Mouse (Mus musculus) small intestine, adult 2 months (tissue): ENCODE results near the gene Slc29a1. TPM values are rescaled to one million over a fixed set of nuclear protein-coding genes. Genes with fewer than 3 reads are reported as not detected.

Experiments used
- H3K27ac ChIP-seq: fragments of 200-500 bp; 2 replicates; pipeline ENCODE4 v1.5.1; 2012; ENCODE audit warnings: low read depth, low read length, control low read depth, inconsistent platforms; ENCODE audit not compliant: insufficient read depth
- H3K27me3 ChIP-seq: fragments of 200-500 bp; 2 replicates; pipeline ENCODE4 v1.6.1; 2012; ENCODE audit warnings: mild to moderate bottlenecking, moderate library complexity, low read length, inconsistent platforms; ENCODE audit not compliant: control insufficient read depth, insufficient read depth
- H3K36me3 ChIP-seq: fragments of 200-500 bp; 2 replicates; pipeline ENCODE4 v1.6.1; 2012; ENCODE audit warnings: mild to moderate bottlenecking, low read length, control low read depth, inconsistent platforms; ENCODE audit not compliant: control insufficient read depth, insufficient read depth
- H3K4me1 ChIP-seq: fragments of 200-500 bp; 2 replicates; pipeline ENCODE4 v1.6.1; 2012; ENCODE audit warnings: low read length, inconsistent platforms, mixed read lengths; ENCODE audit not compliant: control insufficient read depth, insufficient read depth, insufficient read length
- H3K4me3 ChIP-seq: fragments of 200-500 bp; 2 replicates; pipeline ENCODE4 v1.5.1; 2012; ENCODE audit warnings: low read depth, mild to moderate bottlenecking, control low read depth, inconsistent platforms, low read length, moderate library complexity
- CTCF ChIP-seq: fragments of 200-500 bp; IDR thresholded peaks from 2 replicates; pipeline ENCODE4 v1.5.1; 2012; ENCODE audit warnings: low read depth, mild to moderate bottlenecking, control low read depth, inconsistent platforms, low read length, moderate library complexity, mixed read lengths; ENCODE audit not compliant: insufficient replicate concordance, insufficient read length; ENCODE audit errors: extremely low read depth
- POLR2A ChIP-seq: fragments of 200-500 bp; IDR thresholded peaks from 2 replicates; pipeline ENCODE4 v1.6.1; 2012; ENCODE audit warnings: low read depth, mild to moderate bottlenecking, control low read depth, inconsistent platforms, low read length, moderate library complexity
- WGBS: fragments of 180-500 bp; shearing (Covaris S2); methylation state at CpG from one replicate; pipeline ENCODE4 v1.1.7; 2018; 5-methylcytosine and 5-hydroxymethylcytosine counted together
- polyA plus RNA-seq: library from polyadenylated mRNA; depleted of rRNA; stranded (reverse); fragments of >200 nt; gene quantifications from 2 replicates; pipeline ENCODE4 v1.2.3, GENCODE M21; 2012

Gene Slc29a1
- polyA plus RNA-seq, 1 experiment, result 35.2 TPM

- Histone ChIP-seq H3K27me3 (no peaks in the 10 kb centered on the region), H3K4me1 (peaks cover 26% of the 10 kb centered on the region), H3K27ac (no peak overlapping the region), H3K4me3 (no peak overlapping the region), H3K36me3 (0 out of 2 replicates have a peak, but pooled peaks cover 3% of the 10 kb centered on the region)
- WGBS, result 66% methylated on average over 8 of the region's 8 CpGs
- no peak for TF ChIP-seq CTCF
These were observed 5.2 kb downstream of the Slc29a1 start for GRCm38 (mm10) chr17:45594195-45594594.

GRCm38 (mm10) chr17:45593479-45593878 lies 5.9 kb downstream of the Slc29a1 start:
- H3K4me1 ChIP-seq, result peaks cover 23% of the 10 kb centered on the region
- H3K27me3 ChIP-seq, result no peaks in the 10 kb centered on the region
- 48% methylated on average over 8 of the region's 8 CpGs for WGBS
- no peak for TF ChIP-seq POLR2A
- no peak for TF ChIP-seq CTCF
- H3K27ac ChIP-seq, result no peak overlapping the region
- no peak overlapping the region for H3K4me3 ChIP-seq
- 0 out of 2 replicates have a peak, but pooled peaks cover 3% of the 10 kb centered on the region for H3K36me3 ChIP-seq

DNA sequence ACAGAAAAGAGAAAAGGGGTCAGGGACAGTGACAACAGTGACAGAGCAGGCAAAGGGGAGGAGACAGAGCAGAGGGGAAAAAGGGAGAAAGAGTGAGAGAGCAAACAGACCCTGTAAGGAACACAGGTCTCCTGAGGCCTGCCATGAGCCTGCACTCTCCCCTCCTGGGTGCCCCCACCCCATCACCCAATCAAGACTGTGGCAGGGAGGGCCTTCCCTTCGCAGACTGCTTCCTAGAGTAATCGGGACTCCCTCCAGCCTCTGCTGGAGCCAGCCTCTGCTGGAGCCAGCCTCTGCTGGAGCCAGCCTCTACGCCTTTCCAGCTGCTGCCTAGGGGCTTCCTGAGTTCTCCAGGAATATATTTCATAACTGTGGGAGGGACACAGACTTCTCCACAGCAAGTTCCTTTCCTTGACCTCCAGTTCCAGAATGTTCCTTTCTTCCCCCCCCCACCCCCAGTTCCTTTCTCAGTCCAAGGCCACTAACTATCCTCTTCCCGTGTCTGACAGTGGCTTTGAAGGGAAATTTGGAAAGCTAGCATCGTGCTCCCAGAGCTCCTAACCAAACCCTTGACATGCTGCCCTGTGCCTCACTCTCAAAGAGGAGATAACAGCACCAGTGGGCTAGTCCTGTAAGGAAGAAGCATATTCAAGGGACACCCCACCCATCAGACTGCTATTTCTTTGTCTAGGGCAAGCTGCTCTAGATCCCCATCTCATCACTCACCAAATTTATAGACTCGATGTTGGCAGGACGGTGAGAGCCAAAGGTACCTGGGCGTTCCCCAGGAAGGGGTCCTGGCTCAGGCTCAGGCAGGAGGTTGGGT lies 6.6 kb downstream of the Slc29a1 start:
- Histone ChIP-seq H3K27ac (no peak overlapping the region; the same call in 1 of the 2 replicates), H3K4me1 (peaks cover 22% of the 10 kb centered on the region), H3K36me3 (0 out of 2 replicates have a peak, but pooled peaks cover 3% of the 10 kb centered on the region), H3K27me3 (no peaks in the 10 kb centered on the region), H3K4me3 (peak overlapping the region; percentile 12; the same call in 1 of the 2 replicates)
- TF ChIP-seq POLR2A, result no peak
- no peak for TF ChIP-seq CTCF
- 62% methylated on average over 8 of the region's 8 CpGs for WGBS

DNA sequence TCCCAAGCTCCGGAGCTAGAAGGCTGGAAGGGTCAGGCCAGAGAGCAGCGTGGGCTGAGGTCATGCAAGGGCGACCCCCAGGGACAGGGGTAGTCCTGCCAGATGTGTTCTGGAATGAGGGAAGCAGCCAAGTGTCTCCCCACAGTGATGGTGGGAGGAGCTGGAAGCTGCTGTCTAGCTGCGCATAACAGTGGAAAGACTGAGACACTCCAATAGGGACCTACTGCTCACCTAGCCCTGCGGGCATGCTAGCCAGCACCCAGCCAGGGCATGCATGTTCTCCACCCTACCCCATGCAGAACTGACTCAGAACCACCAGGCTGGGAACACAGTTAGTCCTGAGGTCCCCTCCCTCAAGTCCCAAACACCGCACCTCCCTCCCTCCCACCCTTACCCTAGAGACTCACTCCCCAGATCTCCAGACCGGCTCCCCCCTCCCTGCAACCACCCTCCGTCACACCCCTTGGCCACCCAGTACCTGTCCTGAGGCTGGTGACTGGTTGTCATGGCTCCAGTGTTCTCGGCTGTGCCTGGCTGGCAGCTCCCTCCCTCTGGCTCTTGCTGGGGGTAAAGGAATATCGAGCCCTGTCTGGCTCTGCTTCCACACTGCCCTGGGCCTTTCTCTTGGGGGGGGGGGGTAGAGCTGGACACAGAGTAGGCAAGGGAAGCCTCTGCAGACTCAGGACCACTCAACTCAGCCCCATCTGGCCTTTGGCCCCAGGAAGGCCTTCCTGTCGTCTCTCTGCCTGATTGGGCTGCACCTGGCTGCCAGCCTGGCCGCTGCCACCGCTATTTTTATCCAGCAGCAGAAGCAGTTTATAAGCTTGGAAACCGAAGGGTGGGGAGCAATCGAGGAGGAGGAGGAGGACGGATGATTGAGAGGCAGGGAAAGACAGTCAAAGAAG lies 7.5 kb downstream of the Slc29a1 start:
- no peaks in the 10 kb centered on the region for H3K27me3 ChIP-seq
- H3K36me3 ChIP-seq, result 0 out of 2 replicates have a peak, but pooled peaks cover 3% of the 10 kb centered on the region
- WGBS, result 58% methylated on average over 16 of the region's 16 CpGs
- TF ChIP-seq CTCF (no peak), POLR2A (no peak)
- H3K4me1 ChIP-seq, result peaks cover 18% of the 10 kb centered on the region
- no peak overlapping the region; the same call in none of the 2 replicates for H3K27ac ChIP-seq
- 0 out of 2 replicates have a peak overlapping the region, but pooled peaks have one; percentile 10 for H3K4me3 ChIP-seq

GRCm38 (mm10) chr17:45590410-45590809 lies 9.0 kb downstream of the Slc29a1 start:
- Histone ChIP-seq H3K4me1 (peaks cover 12% of the 10 kb centered on the region), H3K27me3 (no peaks in the 10 kb centered on the region), H3K27ac (no peak overlapping the region), H3K36me3 (peaks cover 3% of the 10 kb centered on the region; the same call in 1 of the 2 replicates), H3K4me3 (no peak overlapping the region)
- TF ChIP-seq POLR2A, result no peak
- WGBS, result 82% methylated on average over 6 of the region's 6 CpGs

- no peak overlapping the region for H3K4me3 ChIP-seq
- peaks cover 9% of the 10 kb centered on the region for H3K4me1 ChIP-seq
- 93% methylated on average over 8 of the region's 8 CpGs for WGBS
- peaks cover 3% of the 10 kb centered on the region; the same call in 1 of the 2 replicates for H3K36me3 ChIP-seq
- no peaks in the 10 kb centered on the region for H3K27me3 ChIP-seq
- no peak for TF ChIP-seq POLR2A
- TF ChIP-seq CTCF, result no peak
- no peak overlapping the region for H3K27ac ChIP-seq
These were observed 9.6 kb downstream of the Slc29a1 start for GRCm38 (mm10) chr17:45589844-45590243.

DNA sequence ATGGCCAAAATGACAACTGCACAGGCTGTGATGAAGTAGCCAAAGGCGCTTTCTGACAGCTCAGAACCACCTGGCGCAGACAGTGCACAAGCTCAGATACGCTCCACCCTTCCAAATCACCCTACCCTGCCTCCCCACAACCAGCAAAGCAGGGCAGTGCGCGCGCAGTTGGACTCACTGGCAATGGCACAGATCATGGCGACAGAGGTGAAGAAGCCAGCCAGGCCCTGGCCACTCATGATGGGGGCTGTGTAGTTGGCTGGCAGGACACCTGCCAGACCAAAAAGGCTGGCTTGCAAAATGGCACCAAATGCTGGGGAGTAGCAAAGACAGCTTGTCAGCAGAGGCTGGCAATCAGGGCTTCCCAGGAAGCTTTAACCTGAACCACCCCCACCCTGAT lies 10.2 kb downstream of the Slc29a1 start:
- Histone ChIP-seq H3K4me1 (peaks cover 12% of the 10 kb centered on the region), H3K4me3 (no peak overlapping the region), H3K36me3 (peaks cover 3% of the 10 kb centered on the region; the same call in 1 of the 2 replicates), H3K27ac (no peak overlapping the region), H3K27me3 (no peaks in the 10 kb centered on the region)
- TF ChIP-seq POLR2A, result no peak
- no peak for TF ChIP-seq CTCF
- 99% methylated on average over 7 of the region's 7 CpGs for WGBS
